Mouse (Mus musculus) A20 (cell line): Measurements from ENCODE around the gene Themis.

Experiments used
- DNase-seq: peaks from one replicate; pipeline ENCODE4 v3.0.0-alpha.2; 2011; ENCODE audit warnings: low read depth, low spot score

Gene Themis

GRCm38 (mm10) chr10:28668261-28668660 lies at the start of gene Themis:
Themis (plus strand) TSS chr10:28668360.
- DNase-seq, result no peak

DNA sequence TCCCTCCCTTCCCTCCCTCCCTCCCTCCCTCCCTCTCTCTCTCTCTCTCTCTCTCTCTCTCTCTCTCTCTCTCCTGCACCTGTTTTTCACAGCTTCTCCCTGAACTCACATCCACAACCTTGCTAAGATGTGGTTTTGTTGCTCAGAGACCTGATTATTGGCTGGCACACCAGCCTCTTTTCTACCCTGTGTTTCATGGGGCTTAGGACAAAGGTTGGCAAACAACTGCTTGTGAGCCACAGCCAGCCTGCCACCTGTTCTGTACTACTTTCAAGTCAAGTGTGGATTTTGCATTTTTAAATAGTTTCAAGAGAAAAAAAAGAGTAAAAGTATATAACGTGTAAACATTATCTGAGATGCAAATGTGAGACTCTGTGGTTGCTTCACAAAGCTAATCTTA lies 48.7 kb upstream of the Themis start:
- no peak for DNase-seq

GRCm38 (mm10) chr10:28636096-28636495 lies 32.1 kb upstream of the Themis start:
- DNase-seq, result no peak

DNA sequence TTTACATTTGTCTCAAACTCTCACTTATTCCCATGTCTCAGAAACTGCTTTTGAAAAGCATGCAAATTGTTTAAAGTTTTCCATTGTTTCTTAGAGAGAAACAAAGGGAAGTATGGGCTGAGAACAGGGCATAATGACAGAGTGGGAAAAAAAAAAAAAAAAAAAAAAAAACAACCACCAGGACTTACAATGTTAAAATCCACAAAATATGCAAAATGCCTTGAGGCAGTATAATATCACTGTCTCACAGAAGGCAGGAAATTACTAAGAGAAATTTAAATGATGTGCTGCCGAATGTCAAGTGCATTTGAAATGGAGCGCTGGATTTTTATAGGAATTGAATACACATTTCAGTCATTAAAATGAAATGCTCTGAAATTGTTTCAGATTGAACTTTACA lies 26.3 kb upstream of the Themis start:
- no peak for DNase-seq

GRCm38 (mm10) chr10:28647855-28648254 lies 20.3 kb upstream of the Themis start:
- DNase-seq, result no peak

DNA sequence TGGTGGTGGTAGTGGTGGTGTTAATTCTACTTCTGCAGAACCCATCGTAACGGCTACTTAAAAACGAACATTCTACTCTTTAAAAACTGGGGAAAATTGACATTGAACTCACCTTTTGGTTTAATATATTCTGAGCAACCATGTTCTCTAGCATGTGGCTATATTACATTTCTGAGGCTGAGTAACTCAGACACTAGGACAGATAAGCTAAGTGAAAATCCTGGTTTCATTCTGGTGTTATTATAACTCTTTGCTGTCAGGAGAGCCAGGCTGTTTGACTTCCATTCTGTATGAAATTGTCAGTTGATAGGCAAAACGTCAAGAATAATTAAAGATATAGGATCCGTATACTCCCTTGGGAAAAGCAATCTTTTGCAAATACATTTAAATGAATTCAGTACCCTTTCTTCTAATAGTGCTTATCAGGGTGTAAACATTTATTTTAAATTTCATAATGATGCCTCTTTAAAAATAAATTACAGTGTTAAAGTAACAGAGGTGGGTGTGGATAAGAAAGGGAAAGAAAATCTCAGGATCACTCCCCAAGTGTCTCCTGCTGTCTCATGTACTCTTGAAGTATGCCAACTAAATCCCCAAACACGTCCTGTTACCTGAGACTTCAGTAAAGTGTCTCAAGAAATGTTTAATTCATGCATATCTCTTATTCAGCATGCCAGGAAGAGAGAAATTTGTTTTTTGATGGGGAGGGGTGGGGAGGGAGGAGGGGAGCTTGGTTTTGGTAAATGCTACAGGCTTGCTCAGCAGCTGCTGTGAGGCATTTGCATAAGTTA lies 18.9 kb upstream of the Themis start:
- no peak for DNase-seq

GRCm38 (mm10) chr10:28649900-28650160 lies 18.3 kb upstream of the Themis start:
- no peak for DNase-seq

GRCm38 (mm10) chr10:28651910-28652309 lies 16.2 kb upstream of the Themis start:
- no peak for DNase-seq

- no peak for DNase-seq
Observed at GRCm38 (mm10) chr10:28654733-28655132, 13.4 kb upstream of the Themis start.

DNA sequence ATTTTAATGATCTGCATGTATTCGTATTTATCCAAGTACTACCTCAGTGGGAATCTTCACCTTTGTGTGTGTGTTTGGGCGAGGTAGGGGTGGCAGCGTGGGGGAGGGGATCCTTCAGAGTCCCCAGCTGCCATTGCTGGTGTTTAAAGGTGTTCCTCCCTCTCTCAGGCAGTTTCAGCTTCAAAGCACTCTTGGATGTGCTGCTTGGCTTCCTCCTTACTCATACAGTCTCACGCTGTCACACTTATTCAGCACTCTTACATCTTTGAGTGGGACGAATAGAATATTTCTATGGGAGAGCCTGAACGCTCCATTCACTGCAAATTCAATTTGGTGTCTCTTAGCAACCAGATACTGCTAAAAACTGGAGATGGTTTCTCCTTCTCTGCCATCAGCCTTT lies 3.0 kb upstream of the Themis start:
- DNase-seq, result no peak

DNA sequence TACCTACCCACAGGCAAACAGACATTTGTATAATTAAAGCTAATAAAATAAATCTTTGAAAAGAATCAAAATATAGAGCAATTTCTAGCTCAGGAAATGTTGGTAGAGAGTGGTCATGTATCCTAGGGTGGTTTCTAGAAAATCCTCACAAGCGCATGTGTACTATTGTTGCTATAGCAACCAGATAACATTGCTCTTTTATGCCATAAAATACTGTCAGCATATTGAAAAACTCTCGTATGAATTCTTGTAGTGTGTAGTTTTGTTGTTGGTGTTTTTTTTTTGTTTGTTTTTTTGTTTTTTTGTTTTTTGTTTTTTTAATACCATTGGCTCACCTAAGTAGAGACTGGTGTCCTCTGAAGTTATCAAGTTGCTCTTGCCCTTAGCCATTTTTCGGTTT lies 5.8 kb downstream of the Themis start:
- DNase-seq, result no peak

DNA sequence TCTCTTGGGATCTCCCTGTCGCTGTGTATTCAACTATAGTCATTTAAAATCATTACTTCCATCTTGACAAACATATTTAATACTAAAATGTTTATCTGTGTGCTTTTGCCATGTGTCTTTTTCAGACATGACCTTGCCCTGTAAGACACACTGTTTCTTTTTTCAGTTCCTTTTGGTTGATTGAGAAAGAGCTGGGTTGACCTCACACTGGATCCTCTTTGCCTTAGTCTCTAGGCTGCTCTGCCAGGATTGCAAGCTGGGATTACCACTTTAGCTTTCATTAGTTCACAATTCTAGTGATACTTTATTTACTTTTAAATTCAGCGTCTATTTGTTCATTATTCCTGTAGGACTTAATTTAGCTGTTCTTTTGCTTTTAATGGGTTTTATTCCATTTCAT lies 7.2 kb downstream of the Themis start:
- DNase-seq, result no peak

DNA sequence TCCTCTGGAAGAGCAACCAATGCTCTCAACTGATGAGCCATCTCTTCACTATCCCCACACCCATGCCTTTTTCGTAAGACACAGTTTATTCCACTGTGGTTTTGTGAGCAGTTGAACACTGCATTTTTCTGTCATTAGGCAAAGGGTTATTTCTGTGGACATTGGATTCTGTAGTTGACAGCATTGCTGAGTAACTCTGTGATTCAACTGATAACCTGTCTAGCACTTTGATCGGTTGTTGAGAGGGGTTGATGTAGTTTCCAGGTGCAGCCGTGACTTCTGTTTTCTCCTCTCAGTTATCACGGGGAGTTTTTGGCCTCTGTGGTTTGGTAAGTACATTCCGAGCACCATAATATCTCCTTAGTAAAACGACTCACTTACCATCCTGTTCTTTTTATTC lies 26.8 kb downstream of the Themis start:
- no peak for DNase-seq

DNA sequence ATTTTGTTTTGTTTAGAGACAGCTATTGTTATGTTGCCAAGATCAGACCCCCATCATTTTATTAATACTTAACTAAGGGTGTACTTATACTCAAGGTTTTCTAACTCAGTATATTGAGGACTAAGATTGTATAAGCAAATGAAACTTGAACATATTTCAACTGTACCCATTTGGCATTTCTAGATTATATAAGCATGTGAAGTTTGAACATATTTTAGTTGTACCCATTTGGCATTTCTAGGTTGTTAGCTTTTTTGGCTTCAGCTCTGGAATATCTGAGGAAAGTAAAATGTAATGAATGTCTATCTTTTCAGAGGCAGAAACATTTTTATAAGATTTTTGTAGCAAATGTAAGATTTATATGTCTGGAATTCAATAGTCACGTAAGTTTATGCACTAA lies 27.9 kb downstream of the Themis start:
- DNase-seq, result no peak

GRCm38 (mm10) chr10:28698175-28698574 lies 30.0 kb downstream of the Themis start:
- no peak for DNase-seq

DNA sequence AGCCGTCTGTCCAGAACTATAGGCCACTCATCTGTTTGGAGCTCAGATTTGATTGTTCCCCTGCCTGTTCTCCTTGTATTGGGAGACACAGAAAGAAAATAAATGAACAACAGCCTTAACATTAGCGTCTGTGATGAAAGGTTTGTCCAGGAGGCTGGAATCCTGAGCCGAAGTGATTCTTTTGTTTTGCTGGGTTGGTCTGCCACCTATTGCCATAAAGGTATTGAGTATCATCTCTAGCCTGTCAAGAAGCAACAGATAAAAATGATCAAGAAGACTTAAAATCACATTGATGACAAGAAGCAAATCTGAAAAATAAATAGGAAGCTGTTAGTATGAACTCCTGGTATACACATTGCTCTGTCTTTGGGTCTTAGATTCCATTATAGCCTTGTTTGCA lies 53.7 kb downstream of the Themis start:
- no peak for DNase-seq

GRCm38 (mm10) chr10:28723266-28723665 lies 55.1 kb downstream of the Themis start:
- DNase-seq, result no peak

GRCm38 (mm10) chr10:28730122-28730521 lies 62.0 kb downstream of the Themis start:
- peak; percentile 2 for DNase-seq

GRCm38 (mm10) chr10:28737953-28738352 lies 69.8 kb downstream of the Themis start:
- DNase-seq, result no peak

- no peak for DNase-seq
Observed at GRCm38 (mm10) chr10:28746426-28746825, 78.3 kb downstream of the Themis start.

DNA sequence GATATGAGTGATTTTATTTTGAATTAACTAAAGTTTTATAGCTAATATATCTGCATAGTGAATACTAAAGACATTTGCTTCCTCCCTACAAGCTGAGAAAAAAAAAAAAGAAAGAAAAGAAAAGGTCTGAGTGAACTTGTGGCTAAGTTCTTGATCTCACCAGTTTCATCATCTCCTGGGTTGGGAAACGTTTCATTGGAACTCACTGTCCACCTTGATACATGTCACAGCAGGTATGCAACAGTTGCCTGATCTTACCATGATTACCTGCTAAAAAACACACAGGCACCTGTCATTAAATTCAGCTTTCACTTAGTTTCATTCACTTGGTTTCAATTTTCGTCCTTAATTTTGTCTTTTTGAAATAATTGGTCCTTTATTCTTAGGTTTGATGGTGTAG lies 85.2 kb downstream of the Themis start:
- DNase-seq, result no peak

DNA sequence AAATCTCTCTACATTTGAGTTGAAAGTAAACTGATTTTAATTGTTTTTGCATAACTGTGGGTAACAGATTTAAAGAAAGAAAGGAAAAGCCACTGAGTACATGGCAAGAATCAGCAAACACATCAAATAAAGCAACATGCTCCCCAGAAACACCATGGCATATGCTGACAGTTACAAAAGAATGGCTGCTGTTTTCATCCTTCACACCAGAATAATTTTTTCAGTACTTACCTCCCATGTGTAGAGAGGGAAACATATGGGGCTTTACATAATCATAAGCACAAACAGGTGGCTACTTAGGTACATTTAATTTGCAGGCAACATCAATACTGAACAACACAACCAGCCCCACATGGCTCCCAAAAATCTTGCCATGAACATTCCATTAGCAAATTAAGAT lies 86.8 kb downstream of the Themis start:
- no peak for DNase-seq

DNA sequence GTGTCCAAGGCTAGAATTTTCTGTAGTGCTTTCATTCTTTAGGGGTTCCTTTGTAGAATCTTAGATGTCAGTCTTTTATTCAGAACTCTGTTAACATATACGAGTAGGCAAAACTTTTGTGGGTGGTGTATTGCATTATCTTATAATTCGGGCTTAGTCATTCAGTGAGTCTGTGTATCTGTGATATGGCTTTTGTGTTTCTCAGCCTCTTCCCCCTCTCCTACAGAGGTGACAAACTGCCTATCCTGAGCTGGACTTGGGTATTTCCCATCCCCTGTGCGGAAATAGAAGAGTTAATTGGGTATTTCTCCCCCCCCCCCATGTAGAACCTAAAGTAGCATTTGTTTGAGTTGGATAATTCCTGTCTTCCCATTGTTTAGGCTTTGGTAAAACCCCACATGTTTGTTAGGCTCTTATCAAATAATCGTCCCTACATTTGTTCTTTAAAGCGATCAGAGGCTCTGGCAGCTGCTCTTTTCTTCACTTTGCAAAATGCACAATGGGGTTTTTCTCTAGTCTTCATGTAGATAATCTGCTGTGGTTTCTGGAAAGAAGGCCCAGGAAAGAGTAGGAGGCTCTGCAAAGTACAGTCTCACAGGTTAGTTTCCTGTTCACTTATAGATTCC lies 108.7 kb downstream of the Themis start:
- DNase-seq, result no peak

DNA sequence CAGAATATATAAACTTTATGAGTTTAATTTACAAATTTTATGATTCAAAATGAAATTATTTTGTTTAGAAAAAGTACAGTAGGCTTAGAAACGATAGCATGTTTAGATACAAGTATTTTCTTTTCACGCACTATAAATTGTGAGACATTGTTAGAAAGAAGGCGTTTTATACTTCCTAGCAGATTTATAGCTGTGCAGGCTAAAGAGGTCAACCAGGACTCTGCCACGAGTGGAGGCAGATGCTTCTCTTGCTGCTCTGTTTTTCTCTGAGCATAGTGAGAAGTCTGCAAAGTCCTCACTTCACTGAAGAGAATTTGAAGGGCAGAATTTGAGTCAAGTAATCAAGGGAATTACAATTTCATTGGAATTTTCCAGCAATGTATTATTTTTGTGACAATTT lies 131.3 kb downstream of the Themis start:
- DNase-seq, result no peak
